Mouse (Mus musculus): ENCODE data around the gene C2.
A peak's percentile ranks its signal among the peaks of the same experiment; 100 is the strongest.
"Not testable (repeated sequence)": the region's sequence is repeated elsewhere in the genome, so short reads cannot be mapped to it uniquely, and the experiment has no call there.

The C2 gene

GRCm38 (mm10) chr17:34830776-34831175, 67.3 kb downstream of the C2 start:
- not testable (repeated sequence) for DNase-seq (ENCODE audit: low spot score)

DNA sequence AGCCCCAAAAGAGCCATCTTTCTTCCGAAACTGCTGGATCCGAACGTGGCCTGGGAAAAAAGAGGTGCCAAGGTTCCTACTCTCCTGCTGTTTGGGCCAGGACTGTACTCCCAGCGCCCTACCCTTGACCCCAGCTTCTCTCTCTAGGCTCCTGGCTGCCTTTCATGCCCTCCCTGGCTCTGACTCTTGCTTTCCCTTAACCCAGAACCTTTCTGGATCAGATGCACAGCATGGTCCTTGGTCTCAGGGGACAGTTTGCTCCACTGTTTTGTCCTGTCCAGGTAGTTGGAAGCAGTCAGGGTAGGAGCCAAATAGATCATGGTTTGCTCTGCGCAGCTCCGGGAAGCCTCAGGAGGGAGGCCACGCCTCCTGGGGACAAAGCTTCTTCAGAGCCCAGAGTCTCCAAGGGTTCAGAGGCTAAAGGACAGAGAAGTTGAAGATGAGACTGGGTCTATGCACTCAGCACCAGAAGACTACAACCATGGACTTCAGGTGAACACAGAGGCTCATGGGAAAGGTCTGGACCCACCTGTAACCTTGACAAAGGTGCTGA, 83.2 kb downstream of the C2 start:
- no peak for DNase-seq (ENCODE audit: low spot score)

GRCm38 (mm10) chr17:34813747-34814146, 84.3 kb downstream of the C2 start:
- DNase-seq (ENCODE audit: low spot score), result peak; percentile 74

Measured in testis, postnatal 10 days (tissue).